Mouse (Mus musculus): Measurements from ENCODE around the gene 1110008P14Rik.
"Not testable (repeated sequence)": the region's sequence is repeated elsewhere in the genome, so short reads cannot be mapped to it uniquely, and the experiment has no call there.

The 1110008P14Rik gene

GRCm38 (mm10) chr2:32362817-32363340 is 18.9 kb downstream of the 1110008P14Rik start:
- peak; percentile 95 for DNase-seq

GRCm38 (mm10) chr2:32362274-32362673 is 19.5 kb downstream of the 1110008P14Rik start:
- DNase-seq, result not testable (repeated sequence)

GRCm38 (mm10) chr2:32361437-32361836 is 20.3 kb downstream of the 1110008P14Rik start:
- peak; percentile 90 for DNase-seq

- peak; percentile 84 for DNase-seq
Measured at GRCm38 (mm10) chr2:32360741-32361140, 21.0 kb downstream of the 1110008P14Rik start.

GRCm38 (mm10) chr2:32358381-32358780 is 23.4 kb downstream of the 1110008P14Rik start:
- DNase-seq, result peak; percentile 22

- DNase-seq, result no peak
Measured at GRCm38 (mm10) chr2:32357710-32358109, 24.0 kb downstream of the 1110008P14Rik start.

- peak; percentile 23 for DNase-seq
Measured at GRCm38 (mm10) chr2:32356216-32356615, 25.5 kb downstream of the 1110008P14Rik start.

GRCm38 (mm10) chr2:32354336-32354895 is 27.3 kb downstream of the 1110008P14Rik start:
- peak; percentile 29 for DNase-seq

- DNase-seq, result no peak
Measured at GRCm38 (mm10) chr2:32353836-32354235, 27.9 kb downstream of the 1110008P14Rik start.

- DNase-seq, result peak; percentile 98
Measured at GRCm38 (mm10) chr2:32353007-32353542, 28.7 kb downstream of the 1110008P14Rik start, which contains the start of gene Dnm1. Gene Dnm1 (minus strand): TSS chr2:32353338.

GRCm38 (mm10) chr2:32352151-32353006 is 29.4 kb downstream of the 1110008P14Rik start, which contains the start of gene Ciz1:
Gene Ciz1 (plus strand): TSS chr2:32352327.
- peak; percentile 76 for DNase-seq

GRCm38 (mm10) chr2:32351471-32351961 is 30.2 kb downstream of the 1110008P14Rik start:
- peak; percentile 68 for DNase-seq

- peak; percentile 70 for DNase-seq
Measured at GRCm38 (mm10) chr2:32350471-32351051, 31.2 kb downstream of the 1110008P14Rik start.

GRCm38 (mm10) chr2:32349625-32350255 is 32.0 kb downstream of the 1110008P14Rik start:
- peak; percentile 52 for DNase-seq

- DNase-seq, result peak; percentile 71
Measured at GRCm38 (mm10) chr2:32348311-32348710, 33.4 kb downstream of the 1110008P14Rik start.

GRCm38 (mm10) chr2:32347019-32347418 is 34.7 kb downstream of the 1110008P14Rik start:
- DNase-seq, result no peak

GRCm38 (mm10) chr2:32344598-32345321 is 37.0 kb downstream of the 1110008P14Rik start:
- no peak for DNase-seq

- peak; percentile 97 for DNase-seq
Measured at GRCm38 (mm10) chr2:32344056-32344455, 37.7 kb downstream of the 1110008P14Rik start.

GRCm38 (mm10) chr2:32343351-32343671 is 38.4 kb downstream of the 1110008P14Rik start:
- DNase-seq, result peak; percentile 67

GRCm38 (mm10) chr2:32342539-32343350 is 39.0 kb downstream of the 1110008P14Rik start:
- DNase-seq, result peak; percentile 82

GRCm38 (mm10) chr2:32342039-32342438 is 39.7 kb downstream of the 1110008P14Rik start:
- no peak for DNase-seq
